Mouse (Mus musculus) brain, embryonic 14.5 days (tissue): ENCODE data around the gene Vac14. TPM values are rescaled to one million over a fixed set of nuclear protein-coding genes. Genes with fewer than 3 reads are reported as not detected.

ENCODE experiments used
- DNase-seq: peaks from one replicate; pipeline ENCODE4 v3.0.0-alpha.2; 2011; ENCODE audit warnings: low read depth
- CTCF ChIP-seq: fragments of 200-500 bp; IDR thresholded peaks from 2 replicates; pipeline ENCODE4 v1.5.1; 2012; ENCODE audit warnings: inconsistent platforms, mild to moderate bottlenecking, moderate library complexity, borderline replicate concordance; ENCODE audit not compliant: insufficient read depth, insufficient read length; ENCODE audit errors: extremely low read depth
- POLR2A ChIP-seq: fragments of 200-500 bp; IDR thresholded peaks from 2 replicates; pipeline ENCODE4 v1.6.1; 2012; ENCODE audit warnings: mild to moderate bottlenecking, inconsistent platforms, borderline replicate concordance; ENCODE audit not compliant: poor library complexity, insufficient read depth, insufficient read length, severe bottlenecking; ENCODE audit errors: extremely low read depth
- polyA plus RNA-seq: library from polyadenylated mRNA; depleted of rRNA; stranded (reverse); fragments of >200 nt; gene quantifications from 2 replicates; pipeline ENCODE4 v1.2.3, GENCODE M21; 2012

Vac14 gene
- polyA plus RNA-seq, 1 experiment = 45.9 TPM

DNA sequence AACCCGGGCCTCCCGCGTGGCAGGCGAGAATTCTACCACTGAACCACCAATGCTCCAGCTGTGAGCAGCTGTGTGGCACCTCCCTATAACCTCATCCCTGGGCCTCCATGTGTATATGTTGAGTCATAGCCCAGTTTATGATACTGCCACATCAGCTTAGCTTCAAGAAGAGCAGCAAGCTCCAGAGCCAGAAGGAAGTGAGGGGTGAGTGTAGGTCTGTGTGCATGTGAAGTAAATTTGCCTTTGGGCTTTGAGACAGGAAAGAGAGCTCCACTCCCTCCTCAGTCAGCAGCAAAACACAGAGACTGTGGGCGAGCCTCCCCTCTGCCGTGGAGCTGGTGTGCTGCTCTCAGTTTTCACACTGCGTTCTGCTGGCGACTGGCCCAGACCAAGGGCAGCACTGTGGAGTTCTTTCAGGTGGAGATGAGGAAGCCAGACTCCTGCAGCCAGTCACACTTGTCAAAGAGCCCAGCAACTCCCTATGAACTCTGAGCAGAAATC lies 12.2 kb downstream of the Vac14 start:
- no peak for TF ChIP-seq POLR2A
- TF ChIP-seq CTCF = no peak
- peak; percentile 46 for DNase-seq

DNA sequence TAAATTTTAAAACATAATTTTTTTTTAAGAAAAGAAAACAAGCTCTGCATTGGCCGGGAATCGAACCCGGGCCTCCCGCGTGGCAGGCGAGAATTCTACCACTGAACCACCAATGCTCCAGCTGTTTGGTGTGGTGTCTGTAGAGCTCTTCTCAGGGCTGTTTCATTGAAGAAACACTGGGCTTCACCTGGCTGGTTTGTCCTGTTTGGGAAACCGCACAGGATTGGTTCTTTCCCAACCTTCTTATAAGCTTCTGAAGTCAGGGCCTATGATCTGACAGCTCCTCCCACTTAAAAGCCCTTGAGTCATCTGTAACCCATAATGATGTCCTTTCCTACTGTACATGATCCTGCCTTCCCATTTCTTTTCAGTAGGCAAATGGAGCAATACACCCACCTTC lies 12.8 kb downstream of the Vac14 start:
- TF ChIP-seq POLR2A = no peak
- TF ChIP-seq CTCF = no peak
- no peak for DNase-seq

DNA sequence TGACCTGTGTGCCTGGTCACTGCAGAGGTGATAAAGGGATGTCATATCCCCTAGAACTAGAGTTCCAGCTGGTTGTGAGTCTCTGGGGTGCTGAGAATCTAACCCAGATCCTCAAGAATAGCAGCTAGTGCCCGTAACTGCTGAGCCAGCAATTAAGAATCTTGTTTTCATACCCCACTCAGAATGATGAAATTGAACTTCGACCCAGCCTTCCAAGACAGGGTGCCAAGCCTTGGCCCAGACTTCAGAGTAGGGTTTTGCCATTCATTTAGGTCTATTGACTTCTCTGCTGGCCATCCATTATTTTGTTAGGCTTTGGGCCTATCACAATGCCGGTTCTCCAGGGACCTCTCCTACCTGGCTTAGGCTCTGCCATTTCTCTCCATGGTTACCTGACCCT lies 15.4 kb downstream of the Vac14 start:
- no peak for DNase-seq
- no peak for TF ChIP-seq POLR2A
- TF ChIP-seq CTCF = no peak

DNA sequence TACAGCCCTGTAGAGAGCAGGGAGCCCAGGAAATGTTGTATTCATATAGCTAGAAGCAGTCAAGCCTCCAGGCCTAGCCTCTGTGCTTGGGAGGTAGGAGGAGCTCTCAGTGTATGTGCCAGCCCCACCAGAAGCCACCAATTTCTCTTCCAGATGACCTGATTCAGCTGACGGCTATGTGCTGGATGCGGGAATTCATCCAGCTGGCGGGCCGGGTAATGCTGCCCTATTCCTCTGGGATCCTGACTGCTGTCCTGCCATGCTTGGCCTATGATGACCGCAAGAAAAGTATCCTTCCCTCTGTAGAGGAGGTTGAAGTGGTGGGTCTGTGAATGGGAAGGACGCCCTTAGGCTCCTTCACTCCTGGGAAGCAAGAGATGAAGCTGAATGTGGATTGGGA lies 17.8 kb downstream of the Vac14 start:
- DNase-seq = no peak
- TF ChIP-seq CTCF (no peak), POLR2A (no peak)

DNA sequence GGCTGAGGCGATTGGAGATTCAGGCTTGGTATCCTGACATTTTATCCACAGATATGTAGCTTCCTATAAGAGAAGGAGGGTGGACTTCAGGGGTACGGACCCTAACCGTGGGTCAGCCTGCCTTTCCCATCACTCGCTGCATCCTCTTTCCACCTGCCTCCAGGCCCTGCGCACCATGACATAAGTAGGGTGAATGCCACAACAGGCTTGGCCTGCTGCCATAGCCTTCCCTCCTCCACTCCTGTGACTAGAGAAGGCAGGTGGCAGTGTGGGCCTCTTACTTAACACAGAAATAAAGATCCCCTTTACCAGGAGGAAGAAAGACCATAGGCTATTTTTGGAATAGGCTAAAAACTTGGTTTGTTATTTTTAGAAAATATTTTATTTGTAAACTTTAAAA lies 23.9 kb downstream of the Vac14 start:
- DNase-seq = peak; percentile 7
- TF ChIP-seq POLR2A (no peak), CTCF (no peak)

DNA sequence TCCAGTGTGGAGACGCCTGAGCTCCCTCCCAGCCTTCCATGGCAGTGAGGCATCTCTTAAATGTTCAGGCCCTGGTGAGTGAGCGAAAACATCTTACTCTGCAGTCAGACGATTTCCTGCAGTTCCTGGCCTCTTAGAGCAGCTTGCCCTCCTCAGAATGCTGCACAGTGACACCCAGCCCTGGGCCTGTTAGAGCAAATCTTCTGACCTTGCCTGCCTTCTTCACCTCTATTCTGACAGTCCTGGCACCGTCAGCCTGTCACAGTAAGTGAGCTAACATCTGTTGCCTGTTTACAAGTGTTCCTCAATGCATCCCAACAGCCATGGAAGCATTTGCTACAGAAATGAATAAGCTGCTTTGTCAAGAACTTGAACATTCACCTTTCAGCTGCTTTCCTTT lies 24.8 kb downstream of the Vac14 start:
- TF ChIP-seq POLR2A (no peak), CTCF (no peak)

DNA sequence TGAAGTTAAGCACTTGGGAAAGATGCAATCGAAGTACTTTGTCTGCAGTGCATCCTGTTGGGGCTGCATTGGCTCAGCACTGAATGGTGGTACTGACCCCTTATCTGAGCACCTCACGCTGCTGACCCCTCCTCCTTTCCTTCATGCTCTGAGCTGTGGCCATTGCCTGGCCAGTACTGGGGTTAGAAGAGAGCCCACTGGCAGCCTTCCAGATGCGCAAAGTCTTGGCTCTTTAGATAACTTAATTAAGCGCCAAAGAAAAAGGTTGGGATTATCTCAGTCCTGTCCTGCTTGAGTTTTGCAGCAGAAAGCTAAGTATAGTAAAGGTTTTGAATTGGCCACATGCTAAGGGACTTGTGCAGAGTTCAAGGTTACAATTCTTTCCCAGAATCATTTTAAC lies 26.0 kb downstream of the Vac14 start:
- no peak for DNase-seq
- no peak for TF ChIP-seq CTCF
- no peak for TF ChIP-seq POLR2A

More for the DNA sequence above, 24.8 kb downstream of the Vac14 start:
- no peak for DNase-seq

DNA sequence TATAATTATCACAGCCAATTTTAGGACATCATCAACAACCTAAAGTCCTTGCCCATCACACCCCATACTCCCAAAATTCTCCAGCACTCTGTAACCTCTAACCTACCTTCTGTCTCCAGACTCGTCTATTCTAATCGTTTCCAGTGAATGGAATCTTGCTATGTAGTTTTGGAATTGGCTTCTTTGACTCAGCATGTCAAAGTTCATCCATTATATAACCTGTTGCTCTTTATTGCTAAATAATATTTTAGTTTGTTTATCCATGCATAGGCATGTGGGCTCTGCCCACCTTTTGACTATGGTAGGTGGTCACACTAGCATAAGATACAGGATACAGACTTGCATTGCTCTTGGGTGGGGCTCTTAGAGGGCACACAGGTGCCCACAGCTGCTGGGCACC lies 26.5 kb downstream of the Vac14 start:
- no peak for DNase-seq
- TF ChIP-seq POLR2A (no peak), CTCF (no peak)

DNA sequence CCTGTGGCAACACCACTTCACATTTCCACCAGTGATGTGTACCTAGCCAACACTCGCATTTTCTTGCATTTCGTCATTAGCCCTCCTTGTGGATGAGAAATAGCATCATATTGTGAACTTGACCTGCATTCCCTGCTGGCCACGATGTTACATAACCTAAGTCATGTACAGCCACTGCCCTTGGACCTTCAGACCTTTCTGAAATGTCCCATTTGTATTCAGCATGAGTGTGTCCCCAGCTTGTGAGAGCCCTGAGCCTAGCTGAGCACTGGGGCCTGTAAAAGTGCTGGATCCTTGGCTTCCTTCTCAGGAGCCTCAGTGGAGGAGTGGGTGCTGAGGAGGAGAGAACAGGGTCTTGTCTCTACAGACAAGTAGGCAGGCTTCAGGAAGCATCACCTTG lies 27.0 kb downstream of the Vac14 start:
- no peak for TF ChIP-seq POLR2A
- no peak for DNase-seq

DNA sequence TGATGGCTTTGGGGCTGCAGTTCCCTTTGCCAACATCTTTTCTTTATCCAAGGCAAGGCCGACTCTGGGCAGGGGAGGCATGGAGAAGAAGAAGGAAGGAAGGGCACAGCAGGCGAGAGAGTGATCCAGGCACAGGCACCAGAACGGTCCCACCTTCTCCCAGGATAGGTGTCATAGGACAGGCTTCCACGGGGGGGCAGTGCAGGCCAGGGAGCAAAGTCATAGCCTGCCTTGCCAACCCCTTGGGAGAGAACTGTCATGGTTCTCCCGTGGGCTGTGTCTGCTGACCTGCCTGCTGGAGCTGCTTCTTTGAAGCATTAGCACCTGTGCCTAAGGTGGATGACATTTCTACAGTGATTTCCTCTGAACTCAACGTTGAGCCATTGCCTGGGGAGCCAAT lies 27.7 kb downstream of the Vac14 start:
- peak; percentile 62 for DNase-seq
- peak; percentile 88 for TF ChIP-seq CTCF
- TF ChIP-seq POLR2A = no peak

DNA sequence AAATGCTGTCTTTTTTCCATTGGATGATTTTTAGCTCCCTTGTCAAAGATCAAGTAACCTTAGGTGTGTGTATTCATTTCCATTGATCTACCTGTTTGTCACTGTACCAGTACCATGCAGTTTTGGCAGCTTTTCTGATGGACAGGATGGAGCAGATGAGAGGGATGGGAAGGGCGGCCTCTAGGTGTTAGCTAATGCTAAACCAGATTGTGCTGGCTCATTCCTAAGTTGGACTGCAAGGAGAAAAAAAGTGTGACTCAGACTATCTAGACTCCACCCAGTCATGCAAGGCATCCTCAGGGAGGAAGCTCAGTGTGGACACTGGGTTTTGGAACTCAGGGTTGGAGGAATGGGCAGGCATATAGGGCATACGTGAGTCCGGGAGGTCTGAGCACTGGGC lies 30.2 kb downstream of the Vac14 start:
- TF ChIP-seq POLR2A = no peak
- TF ChIP-seq CTCF = no peak
- DNase-seq = no peak

DNA sequence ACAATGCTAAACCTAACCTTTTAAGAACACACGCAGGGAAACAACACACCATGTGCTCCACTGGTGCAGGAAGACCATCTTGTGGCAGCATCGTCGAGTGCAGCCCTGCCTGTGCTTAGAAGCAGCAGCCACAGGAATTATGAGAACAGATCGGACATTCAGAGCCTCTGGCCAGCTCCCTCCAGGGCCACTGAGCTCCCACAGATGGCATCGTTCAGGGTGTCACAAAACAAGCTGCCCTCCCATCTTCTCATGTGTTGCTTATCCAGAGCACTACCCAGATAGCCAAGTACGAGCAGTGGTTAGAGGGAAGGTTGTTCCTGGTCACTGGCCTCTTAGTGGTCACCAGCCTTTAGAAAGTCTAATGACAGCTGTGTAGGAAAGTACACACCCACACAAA lies 30.9 kb downstream of the Vac14 start:
- no peak for TF ChIP-seq POLR2A
- TF ChIP-seq CTCF = no peak
- DNase-seq = no peak

DNA sequence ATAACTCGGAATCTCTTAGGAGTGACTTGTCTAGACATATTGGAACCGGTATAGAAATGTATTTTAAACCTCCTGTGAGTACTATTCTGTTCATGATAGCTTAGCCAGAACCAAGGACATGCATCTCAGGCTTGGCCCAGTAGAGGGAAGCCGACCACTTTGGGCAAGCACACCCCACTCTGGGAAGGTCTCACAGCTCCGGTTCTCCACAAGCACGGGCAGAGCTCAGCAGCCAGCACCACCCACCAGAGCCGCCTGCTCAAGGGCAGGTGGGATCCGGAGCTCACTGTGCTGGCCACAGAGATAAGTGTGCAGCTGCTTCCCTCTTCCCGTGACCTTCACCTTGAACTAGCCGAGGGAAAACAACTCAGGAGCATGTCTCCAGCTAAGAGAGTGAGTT lies 32.5 kb downstream of the Vac14 start:
- no peak for DNase-seq
- TF ChIP-seq POLR2A (no peak), CTCF (no peak)

DNA sequence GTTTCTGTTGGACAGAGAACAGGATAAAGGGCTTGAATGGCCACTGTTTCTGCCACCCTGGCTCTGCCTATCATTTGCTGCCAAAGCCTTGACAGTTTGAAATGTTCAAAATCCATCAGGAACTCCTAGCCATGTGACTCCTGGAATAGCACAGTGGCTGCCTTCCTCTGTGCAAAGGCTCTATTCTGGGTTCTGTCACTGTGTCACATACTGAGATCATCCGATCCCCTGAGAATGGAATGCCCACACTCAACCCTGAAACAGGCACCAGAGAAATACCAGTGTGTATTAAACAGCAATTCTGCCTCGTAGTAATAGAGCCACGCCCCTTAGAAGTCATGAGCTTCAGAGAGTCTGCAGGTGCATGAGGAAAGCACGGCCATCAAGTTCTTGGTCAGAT lies 33.5 kb downstream of the Vac14 start:
- DNase-seq = no peak
- TF ChIP-seq POLR2A (no peak), CTCF (no peak)
